Mouse (Mus musculus): ENCODE results near the gene Nfatc4.

DNA sequence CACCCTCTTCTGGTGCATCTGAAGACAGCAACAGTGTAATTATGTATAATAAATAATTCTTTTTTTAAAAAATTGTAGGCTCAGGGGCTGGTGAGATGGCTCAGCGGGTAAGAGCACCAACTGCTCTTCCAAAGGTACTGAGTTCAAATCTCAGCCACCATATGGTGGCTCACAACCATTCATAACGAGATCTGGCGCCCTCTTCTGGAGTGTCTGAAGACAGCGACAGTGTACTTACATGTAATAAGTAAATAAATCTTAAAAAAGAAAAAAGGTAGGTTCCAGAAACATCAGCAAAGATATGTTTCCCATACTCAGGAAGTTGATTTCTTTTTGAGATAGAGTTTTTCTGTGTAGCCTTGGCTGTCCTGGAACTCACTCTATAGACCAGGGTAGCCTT, 19.9 kb downstream of the Nfatc4 start:
- TF ChIP-seq CTCF (IDR thresholded peaks at IDR 0.05; ENCODE audit: extremely low read depth, insufficient read depth, low read length) (no peak), POLR2A (IDR thresholded peaks at IDR 0.05; ENCODE audit: extremely low read depth, insufficient read depth, low read length) (no peak)
